Mouse (Mus musculus): Measurements from ENCODE around the gene Batf.

Gene Batf

GRCm38 (mm10) chr12:85729022-85729944 lies 42.8 kb downstream of the Batf start:
- DNase-seq: peak; percentile 79 to 86

- peak; percentile 18 for DNase-seq
Observed at GRCm38 (mm10) chr12:85729945-85730290, 43.4 kb downstream of the Batf start.

- peak; percentile 44 to 47 for DNase-seq
Observed at GRCm38 (mm10) chr12:85736203-85736602, 49.7 kb downstream of the Batf start.

GRCm38 (mm10) chr12:85736960-85737359 lies 50.5 kb downstream of the Batf start:
- peak in 1 of 2 experiments; percentile 10 for DNase-seq

- DNase-seq: peak; percentile 88 to 90
Observed at GRCm38 (mm10) chr12:85745827-85746695, 59.6 kb downstream of the Batf start, which contains the start of gene Flvcr2. Flvcr2 (plus strand) TSS chr12:85746539.

GRCm38 (mm10) chr12:85746696-85747219 lies 60.3 kb downstream of the Batf start:
- no peak for DNase-seq

GRCm38 (mm10) chr12:85747343-85747742 lies 60.9 kb downstream of the Batf start:
- DNase-seq: no peak

- no peak for DNase-seq
Observed at GRCm38 (mm10) chr12:85749861-85750260, 63.4 kb downstream of the Batf start.

- DNase-seq: no peak
Observed at GRCm38 (mm10) chr12:85752116-85752515, 65.6 kb downstream of the Batf start.

GRCm38 (mm10) chr12:85753223-85753622 lies 66.8 kb downstream of the Batf start:
- no peak for DNase-seq

- DNase-seq: no peak
Observed at GRCm38 (mm10) chr12:85754611-85755265, 68.3 kb downstream of the Batf start.

- no peak for DNase-seq
Observed at GRCm38 (mm10) chr12:85756455-85756854, 70.0 kb downstream of the Batf start.

- DNase-seq: no peak
Observed at GRCm38 (mm10) chr12:85757074-85757473, 70.6 kb downstream of the Batf start.
